Mouse (Mus musculus) kidney, adult 2 months (tissue): ENCODE data around the gene Car5a. TPM values are rescaled to one million over a fixed set of nuclear protein-coding genes. Genes with fewer than 3 reads are reported as not detected.
A peak's percentile ranks its signal among the peaks of the same experiment; 100 is the strongest.

Experiments used
- DNase-seq: peaks from one replicate; pipeline ENCODE4 v3.0.0; 2021
- H3K27ac ChIP-seq: fragments of 200-500 bp; 2 replicates; pipeline ENCODE4 v1.5.1; 2012; ENCODE audit warnings: low read depth, low read length, control low read depth, inconsistent platforms; ENCODE audit not compliant: insufficient read depth
- H3K27me3 ChIP-seq: fragments of 200-500 bp; replicated peaks from 2 replicates; pipeline ENCODE4 v1.6.1; 2012; ENCODE audit warnings: mild to moderate bottlenecking, moderate library complexity, low read length, inconsistent platforms; ENCODE audit not compliant: control insufficient read depth, insufficient read depth
- H3K36me3 ChIP-seq: fragments of 200-500 bp; 2 replicates; pipeline ENCODE4 v1.6.1; 2012; ENCODE audit warnings: mild to moderate bottlenecking, moderate library complexity, low read length, inconsistent platforms; ENCODE audit not compliant: control insufficient read depth, insufficient read depth
- H3K4me1 ChIP-seq: fragments of 200-500 bp; 2 replicates; pipeline ENCODE4 v1.6.1; 2011; ENCODE audit warnings: low read length; ENCODE audit not compliant: control insufficient read depth, insufficient read depth
- H3K4me3 ChIP-seq: fragments of 200-500 bp; 2 replicates; pipeline ENCODE4 v1.5.1; 2011; ENCODE audit warnings: mild to moderate bottlenecking, low read depth, low read length, control low read depth; ENCODE audit not compliant: insufficient read depth
- CTCF ChIP-seq: fragments of 200-500 bp; conservative IDR thresholded peaks from 2 replicates; pipeline ENCODE4 v1.5.1; 2011; ENCODE audit warnings: low read depth, mild to moderate bottlenecking, control low read depth, low read length, moderate library complexity, mixed read lengths; ENCODE audit not compliant: insufficient read depth, insufficient read length
- POLR2A ChIP-seq: fragments of 200-500 bp; IDR thresholded peaks from one replicate; pipeline ENCODE4 v1.6.1; 2011; ENCODE audit warnings: low read depth, low read length, control low read depth
- WGBS: fragments of 180-500 bp; shearing (Covaris S2); methylation state at CpG from one replicate; pipeline ENCODE4 v1.1.7; 2018; 5-methylcytosine and 5-hydroxymethylcytosine counted together
- polyA plus RNA-seq: library from polyadenylated mRNA; depleted of rRNA; stranded (reverse); fragments of >200 nt; gene quantifications from 2 replicates; pipeline ENCODE4 v1.2.3, GENCODE M21; 2012; rRNA removed

Gene Car5a
- 13.4 and 17.9 TPM in 2 replicates for polyA plus RNA-seq

DNA sequence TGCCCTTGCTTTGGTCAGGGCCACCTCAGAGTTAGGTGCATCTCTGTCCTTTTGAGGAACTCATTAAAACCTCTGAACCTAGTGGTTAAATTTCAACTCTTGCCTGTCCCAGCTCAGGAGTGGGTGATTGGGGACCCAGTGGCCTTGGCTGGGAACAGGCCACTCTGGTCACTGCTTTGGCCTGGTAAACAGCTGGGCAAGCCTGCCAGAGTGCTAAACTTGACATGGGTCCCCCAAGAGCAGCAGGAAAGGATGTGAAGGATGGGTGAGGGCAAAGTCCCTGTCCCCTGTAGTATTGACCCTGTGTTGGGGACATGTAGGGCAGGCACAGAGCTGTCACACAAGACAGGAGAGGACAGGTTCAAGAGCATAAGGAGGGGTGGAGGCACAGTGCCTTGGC is at the start of gene Car5a:
Gene Car5a (minus strand): TSS at position 74 of the 400 bp plus-strand sequence.
- no peaks in the 10 kb centered on the region for H3K27me3 ChIP-seq
- no peaks in the 10 kb centered on the region for H3K36me3 ChIP-seq
- no peak within 1 kb of the TSS for H3K27ac ChIP-seq
- peak; percentile 60 for DNase-seq
- H3K4me1 ChIP-seq: peaks cover 6% of the 10 kb centered on the region; the same call in 1 of the 2 replicates
- no peak for TF ChIP-seq CTCF
- no peak for TF ChIP-seq POLR2A
- H3K4me3 ChIP-seq: no peak within 1 kb of the TSS

DNA sequence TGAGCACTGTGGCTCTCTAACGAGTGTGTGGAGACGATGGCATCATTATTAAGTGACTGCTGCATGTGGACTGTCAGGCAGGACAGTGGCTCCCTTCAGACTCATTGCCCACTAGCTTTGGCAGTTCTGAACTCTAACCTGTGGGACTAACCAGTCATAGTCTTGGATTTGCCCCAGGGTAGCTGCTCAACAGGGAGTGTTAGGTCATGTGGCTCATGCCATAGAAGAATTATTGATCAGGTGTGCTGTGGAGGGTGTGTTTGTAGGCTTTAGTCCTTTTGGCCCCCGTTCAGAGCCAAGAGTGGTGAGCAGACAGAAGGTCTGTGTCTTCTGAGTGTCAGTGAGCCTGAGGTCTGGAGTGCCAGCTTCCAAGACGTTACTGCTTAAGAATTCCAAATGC is 48.2 kb upstream of the Car5a start:
- no peaks in the 10 kb centered on the region for H3K4me1 ChIP-seq
- no peaks in the 10 kb centered on the region for H3K27me3 ChIP-seq
- WGBS: 83% methylated on average over 4 of the region's 4 CpGs
- no peak for DNase-seq
- no peak overlapping the region for H3K27ac ChIP-seq
- H3K36me3 ChIP-seq: peaks cover under 1% of the 10 kb centered on the region; the same call in 1 of the 2 replicates
- H3K4me3 ChIP-seq: no peak overlapping the region
- TF ChIP-seq POLR2A (no peak), CTCF (no peak)

DNA sequence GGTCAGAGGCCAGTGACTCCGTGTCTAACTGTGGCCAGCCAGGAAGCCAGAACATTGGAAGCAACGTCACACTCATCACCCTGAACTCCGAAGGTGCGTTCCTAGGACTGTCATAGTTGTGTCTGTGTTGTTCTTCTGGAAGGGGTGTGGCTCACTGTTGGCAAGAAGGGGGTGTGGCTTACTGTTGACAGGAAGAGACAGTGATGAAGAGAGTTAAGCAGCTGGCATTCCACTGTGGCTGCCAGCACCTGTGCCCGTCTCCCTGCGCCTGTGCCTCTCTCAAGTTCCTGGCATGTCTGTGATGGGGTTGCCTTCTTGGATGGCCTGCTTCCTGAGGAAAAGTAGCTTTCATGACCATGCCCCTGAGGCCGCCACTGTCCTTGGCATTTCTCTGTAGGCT is 46.9 kb upstream of the Car5a start:
- 82% methylated on average over 7 of the region's 7 CpGs for WGBS
- no peak overlapping the region for H3K27ac ChIP-seq
- DNase-seq: no peak
- H3K4me1 ChIP-seq: no peaks in the 10 kb centered on the region
- H3K36me3 ChIP-seq: no peaks in the 10 kb centered on the region
- H3K4me3 ChIP-seq: no peak overlapping the region
- TF ChIP-seq CTCF: no peak
- no peak for TF ChIP-seq POLR2A
- no peaks in the 10 kb centered on the region for H3K27me3 ChIP-seq

DNA sequence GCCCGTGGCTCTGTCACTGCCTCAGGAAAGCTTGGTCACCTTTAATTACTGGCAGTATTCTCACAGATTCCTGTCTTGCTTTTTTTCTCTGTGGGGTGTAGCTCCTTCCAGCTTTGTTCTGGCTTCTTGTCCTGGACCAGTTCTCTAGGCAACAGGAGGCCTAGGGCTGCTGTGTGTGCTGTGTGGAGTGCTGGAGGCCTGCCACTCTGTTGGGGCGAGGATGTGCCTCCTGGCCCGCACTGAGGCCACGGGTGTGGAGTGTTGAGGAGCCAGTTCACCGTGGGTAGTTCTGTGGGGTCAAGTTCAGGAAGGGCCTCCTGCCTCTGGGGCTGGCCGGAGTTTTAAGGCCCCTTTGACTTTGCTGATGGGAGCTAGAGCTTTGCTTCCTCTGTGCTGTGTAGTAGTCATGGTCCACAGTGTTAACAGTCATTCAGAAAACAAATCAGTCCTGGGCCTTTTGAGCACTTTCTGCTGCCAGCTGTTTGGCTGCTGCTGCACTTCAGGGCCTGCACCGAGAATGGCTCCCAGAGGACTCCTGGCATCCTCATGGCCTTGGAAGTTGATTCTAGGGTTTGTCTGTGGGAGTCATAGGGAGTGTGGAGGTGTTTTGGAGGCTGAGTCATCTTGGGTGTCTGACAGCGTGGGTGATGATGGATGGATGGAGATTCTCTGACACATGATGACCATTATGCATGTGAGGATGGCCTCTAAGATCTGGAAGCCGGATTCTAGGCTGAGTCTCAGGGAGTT is 46.0 kb upstream of the Car5a start:
- Histone ChIP-seq H3K27me3 (no peaks in the 10 kb centered on the region), H3K4me1 (no peaks in the 10 kb centered on the region), H3K4me3 (no peak overlapping the region), H3K27ac (no peak overlapping the region), H3K36me3 (no peaks in the 10 kb centered on the region)
- WGBS: 75% methylated on average over 9 of the region's 9 CpGs
- TF ChIP-seq POLR2A (no peak), CTCF (no peak)
- DNase-seq: no peak

DNA sequence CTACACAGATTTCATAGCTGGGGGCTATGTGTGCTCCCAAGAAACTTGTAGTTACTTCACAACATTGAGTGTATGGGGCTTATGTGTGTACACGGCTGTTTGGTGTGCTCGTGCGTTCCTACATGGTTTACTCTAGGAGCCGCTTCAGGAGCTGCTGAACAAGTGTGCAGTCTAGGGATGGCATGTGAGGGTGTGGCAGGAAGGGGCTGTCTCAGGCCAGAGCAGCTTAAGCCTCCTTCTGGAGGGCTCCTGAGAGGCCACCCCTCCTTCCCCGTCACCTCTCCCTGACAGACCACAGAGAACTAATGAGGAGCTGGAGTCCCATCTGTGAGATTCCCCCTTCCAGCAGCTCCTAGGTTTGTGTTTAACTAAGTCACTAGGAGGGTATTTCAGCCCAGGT is 43.2 kb upstream of the Car5a start:
- 91% methylated on average over 5 of the region's 5 CpGs for whole genome bisulfite sequencing
- no peaks in the 10 kb centered on the region for H3K36me3 ChIP-seq

DNA sequence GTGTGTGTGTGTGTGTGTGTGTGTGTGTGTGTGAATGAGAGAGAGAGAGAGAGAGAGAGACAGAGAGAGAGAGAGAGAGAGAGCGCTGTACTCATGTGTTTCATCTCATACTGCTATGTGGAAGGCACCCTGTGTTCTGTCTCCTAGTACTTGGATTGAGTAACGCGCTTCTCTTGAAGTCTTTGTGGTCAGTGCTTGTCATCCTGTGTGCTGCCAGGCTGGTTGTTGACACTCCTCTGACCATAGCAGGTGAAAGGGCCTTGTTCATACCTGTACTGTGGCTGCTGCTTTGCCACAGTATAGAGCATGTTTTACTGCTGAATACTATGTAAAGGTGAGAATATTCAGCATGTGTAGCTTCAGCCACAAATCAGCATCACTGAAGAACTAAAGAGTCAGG is 41.0 kb upstream of the Car5a start:
- no peak overlapping the region for H3K4me3 ChIP-seq
- no peaks in the 10 kb centered on the region for H3K27me3 ChIP-seq
- 100% methylated on average over 3 of the region's 3 CpGs for WGBS
- no peak for DNase-seq
- TF ChIP-seq POLR2A (no peak), CTCF (no peak)
- H3K36me3 ChIP-seq: no peaks in the 10 kb centered on the region
- no peak overlapping the region for H3K27ac ChIP-seq
- H3K4me1 ChIP-seq: peaks cover 7% of the 10 kb centered on the region; the same call in 1 of the 2 replicates

More for the DNA sequence above, 43.2 kb upstream of the Car5a start:
- Histone ChIP-seq H3K27ac (no peak overlapping the region), H3K4me3 (no peak overlapping the region), H3K27me3 (no peaks in the 10 kb centered on the region), H3K4me1 (no peaks in the 10 kb centered on the region)
- DNase-seq: no peak
- TF ChIP-seq CTCF: no peak
- TF ChIP-seq POLR2A: no peak

DNA sequence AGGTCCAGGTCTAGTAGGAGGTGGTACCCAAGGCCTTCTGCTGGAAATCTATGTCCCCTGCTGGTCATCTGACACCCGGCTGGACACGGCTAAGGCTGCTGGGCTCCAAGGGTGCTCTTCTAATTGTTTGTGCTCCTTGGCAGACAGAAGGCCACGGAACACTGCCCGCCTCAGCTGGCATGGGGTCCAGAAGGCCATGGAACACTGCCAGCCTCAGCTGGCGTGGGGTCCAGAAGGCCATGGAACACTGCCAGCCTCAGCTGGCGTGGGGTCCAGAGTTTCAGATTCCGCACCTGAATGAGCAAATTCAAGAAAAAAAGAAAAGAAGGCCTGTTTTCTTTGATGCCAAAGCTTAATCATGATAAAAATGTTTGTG is 36.8 kb upstream of the Car5a start:
- Histone ChIP-seq H3K27me3 (no peaks in the 10 kb centered on the region), H3K4me3 (no peak overlapping the region), H3K27ac (peak overlapping the region; percentile 88), H3K36me3 (no peaks in the 10 kb centered on the region), H3K4me1 (peaks cover 11% of the 10 kb centered on the region; the same call in 1 of the 2 replicates)
- TF ChIP-seq POLR2A (no peak), CTCF (no peak)
- WGBS: 49% methylated on average over 7 of the region's 7 CpGs
- DNase-seq: peak; percentile 93
